Mouse (Mus musculus): ENCODE measurements at regions not wholly inside any gene's neighbourhood (a gene's known extent, or its start where the extent isn't known, plus 50 kb on each side); places are given as distances from the start of the nearest gene placed in this dataset.
"Not testable (repeated sequence)": the region's sequence is repeated elsewhere in the genome, so short reads cannot be mapped to it uniquely, and the experiment has no call there.

DNA sequence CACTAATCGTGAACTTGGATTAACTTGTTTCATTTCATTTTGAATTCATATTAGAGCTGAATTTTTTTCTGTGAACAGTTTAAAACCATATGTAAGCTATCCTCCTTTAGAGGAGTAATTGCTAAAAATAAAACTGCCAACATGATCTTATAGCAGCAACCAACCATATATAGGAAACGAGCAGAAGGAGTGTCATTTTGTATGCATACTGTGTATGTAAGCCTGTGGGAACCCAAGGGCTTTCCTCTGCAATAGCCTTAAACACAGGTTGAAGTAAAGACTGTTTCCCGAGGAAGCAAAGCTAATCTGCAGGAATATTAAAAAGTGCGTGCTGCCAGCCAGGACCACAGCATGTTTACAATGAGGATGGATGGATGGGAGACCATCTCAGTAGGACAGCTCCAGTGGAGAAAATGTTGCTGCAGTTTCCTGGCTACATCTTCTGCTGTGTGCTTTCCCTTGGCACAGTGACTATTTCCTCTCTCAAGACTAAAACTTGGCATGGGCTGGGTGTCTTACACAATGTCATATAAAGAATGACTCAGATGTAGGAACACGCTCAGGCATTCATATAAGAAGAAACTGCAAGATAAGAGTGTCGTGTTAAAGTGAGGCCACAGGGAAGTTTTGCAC lies 244.6 kb upstream of the Tram1l1 start:
- ChIA-PET POLR2A (no interaction called here), CTCF (no interaction called here)

GRCm38 (mm10) chr3:124092404-124093121 lies 228.1 kb upstream of the Tram1l1 start:
- ChIA-PET POLR2A (interaction anchor here in 1 of 4 experiments (0.5 kb wide), 1 partner anchor 177 kb away, joined by 3 read pairs; no protein-coding TSS in a partner anchor), CTCF (no interaction called here)

DNA sequence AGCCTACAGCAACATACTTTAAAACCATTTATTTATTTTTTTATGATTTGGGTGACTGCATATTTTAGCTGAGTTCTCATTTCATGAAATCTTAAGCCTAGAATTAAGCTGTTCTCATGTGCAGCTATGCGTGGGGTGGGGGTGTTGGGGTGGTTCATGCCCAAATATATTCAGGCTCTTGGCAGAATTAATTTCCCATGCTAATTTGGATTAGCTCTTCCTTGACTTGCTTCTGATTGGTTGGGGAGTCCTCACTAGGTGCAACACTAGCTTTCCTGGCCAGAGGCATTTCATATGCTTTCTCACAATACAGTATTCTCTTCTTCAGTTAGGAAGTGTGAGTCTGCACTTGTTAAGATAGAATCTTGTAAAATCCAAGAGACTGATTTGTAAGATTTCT lies 206.7 kb upstream of the Tram1l1 start:
- POLR2A ChIA-PET = no interaction called here
- CTCF ChIA-PET = interaction anchor here in 2 of 4 experiments (0.6 to 1.0 kb wide), 2 partner anchors 14 to 112 kb away, joined by 3 to 5 read pairs; no protein-coding TSS in a partner anchor

DNA sequence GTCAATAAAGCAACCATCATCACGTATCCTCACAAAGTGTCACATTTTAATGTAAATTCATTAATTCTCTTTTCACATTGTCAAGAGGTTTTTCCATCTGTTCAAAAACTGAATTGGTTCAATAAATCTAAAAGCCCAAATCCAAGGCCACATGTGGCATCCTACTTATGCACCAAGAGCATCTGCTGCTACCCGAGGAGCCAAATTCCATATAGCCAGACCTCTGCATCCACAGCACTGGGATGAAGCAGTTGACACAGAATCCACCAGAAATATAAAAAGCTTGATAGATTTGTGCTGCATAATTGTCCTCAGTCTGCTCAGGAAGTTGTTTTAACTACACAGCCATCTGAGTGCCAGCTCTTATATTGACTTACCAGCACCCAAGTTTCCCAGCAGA lies 164.4 kb upstream of the Tram1l1 start:
- CTCF ChIA-PET = no interaction called here

GRCm38 (mm10) chr3:124157858-124158655 lies 162.6 kb upstream of the Tram1l1 start:
- POLR2A ChIA-PET = no interaction called here
- CTCF ChIA-PET = no interaction called here

More for the DNA sequence above, 164.4 kb upstream of the Tram1l1 start:
- POLR2A ChIA-PET = no interaction called here

DNA sequence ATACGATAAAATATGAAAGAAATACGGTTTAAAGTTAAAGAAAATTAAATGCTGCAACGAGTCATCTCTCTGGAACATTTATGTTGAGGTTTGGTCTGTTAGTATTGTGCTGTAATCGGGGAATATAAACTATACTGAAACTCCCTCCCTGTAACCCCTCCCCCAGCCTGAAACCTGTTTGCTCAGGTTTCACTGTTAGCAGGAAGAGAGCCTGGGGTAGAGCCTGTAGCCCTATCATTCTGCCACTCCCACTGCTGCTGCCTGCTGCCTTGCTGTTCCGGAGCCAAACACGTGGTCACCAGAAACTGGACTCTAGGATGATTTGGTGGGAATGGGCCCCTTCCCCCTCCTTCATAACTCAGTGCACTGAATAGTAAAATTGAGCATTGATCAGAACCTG lies 127.3 kb upstream of the Tram1l1 start:
- POLR2A ChIA-PET, CTCF ChIA-PET: not testable (repeated sequence)

GRCm38 (mm10) chr3:124200226-124200940 lies 120.3 kb upstream of the Tram1l1 start:
- CTCF ChIA-PET, POLR2A ChIA-PET: not testable (repeated sequence)

- ChIA-PET CTCF (no interaction called here), POLR2A (no interaction called here)
Measured at GRCm38 (mm10) chr3:124217131-124217530, 103.5 kb upstream of the Tram1l1 start.

GRCm38 (mm10) chr3:124225982-124226381 lies 94.7 kb upstream of the Tram1l1 start:
- POLR2A ChIA-PET = no interaction called here
- CTCF ChIA-PET = interaction anchor here in 3 of 4 experiments (0.5 to 1.8 kb wide), 8 partner anchors 49 to 711 kb away, joined by 3 to 8 read pairs (median 4); partner anchors contain the start of gene Ndst3 (in 1 of the 3)

DNA sequence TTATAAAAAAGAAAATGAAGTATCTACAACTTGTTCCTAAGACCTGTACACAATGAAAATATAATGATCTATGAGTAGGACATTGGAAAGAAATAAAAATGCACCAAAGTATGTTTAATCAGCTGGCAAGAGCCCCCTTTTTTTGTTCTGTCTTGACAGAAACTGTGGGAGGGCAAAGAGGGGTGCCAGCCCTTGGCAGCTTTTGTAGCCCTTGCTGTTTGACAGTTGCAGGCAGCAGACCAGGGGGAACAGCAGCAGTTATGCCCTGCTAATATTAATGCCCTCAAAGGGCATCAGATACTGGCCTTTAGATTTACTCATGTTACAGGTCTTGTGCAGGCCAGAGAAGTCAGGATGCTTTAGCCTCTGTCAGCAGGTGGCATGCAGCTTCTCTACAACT lies 93.0 kb upstream of the Tram1l1 start:
- CTCF ChIA-PET = no interaction called here
- POLR2A ChIA-PET = no interaction called here

DNA sequence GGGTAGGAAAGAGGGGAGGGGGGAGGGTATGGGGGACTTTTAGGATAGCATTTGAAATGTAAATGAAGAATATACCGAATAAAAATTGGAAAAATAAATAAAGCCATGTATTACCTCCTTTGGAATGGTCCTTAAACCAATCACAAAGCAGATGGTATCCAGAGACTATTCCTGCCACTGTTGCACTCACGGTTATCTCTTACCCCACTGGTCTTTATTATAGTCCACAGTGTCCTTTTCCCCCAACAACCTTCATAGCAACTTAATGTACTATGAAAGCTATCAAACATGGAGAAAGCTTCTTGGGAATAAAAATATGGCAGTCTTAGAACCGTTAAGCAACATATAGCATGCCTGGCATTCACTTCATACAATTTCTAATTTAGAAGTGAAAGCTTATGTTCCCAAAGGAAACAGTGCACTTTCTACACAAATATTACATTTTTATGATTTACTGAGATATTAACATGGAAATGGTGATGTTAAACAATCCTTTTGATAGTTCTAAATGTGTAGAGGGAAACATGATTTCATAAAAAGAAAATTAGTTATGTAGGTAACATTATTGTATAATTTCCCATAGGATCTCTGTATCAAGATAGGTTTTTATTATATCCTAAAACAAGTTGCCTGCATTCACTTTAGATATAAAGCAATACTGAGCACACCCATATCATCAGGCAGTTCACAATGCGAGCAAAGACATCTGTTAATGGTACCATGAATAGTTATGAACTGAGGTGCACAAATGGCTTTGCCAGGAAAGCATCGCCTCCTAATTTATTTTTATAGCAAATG lies 79.5 kb upstream of the Tram1l1 start:
- CTCF ChIA-PET = no interaction called here
- POLR2A ChIA-PET = no interaction called here

- CTCF ChIA-PET = no interaction called here
- POLR2A ChIA-PET = no interaction called here
Measured at GRCm38 (mm10) chr3:124241734-124242006, 79.0 kb upstream of the Tram1l1 start.

GRCm38 (mm10) chr3:124262150-124262549 lies 58.5 kb upstream of the Tram1l1 start:
- ChIA-PET CTCF (no interaction called here), POLR2A (no interaction called here)

DNA sequence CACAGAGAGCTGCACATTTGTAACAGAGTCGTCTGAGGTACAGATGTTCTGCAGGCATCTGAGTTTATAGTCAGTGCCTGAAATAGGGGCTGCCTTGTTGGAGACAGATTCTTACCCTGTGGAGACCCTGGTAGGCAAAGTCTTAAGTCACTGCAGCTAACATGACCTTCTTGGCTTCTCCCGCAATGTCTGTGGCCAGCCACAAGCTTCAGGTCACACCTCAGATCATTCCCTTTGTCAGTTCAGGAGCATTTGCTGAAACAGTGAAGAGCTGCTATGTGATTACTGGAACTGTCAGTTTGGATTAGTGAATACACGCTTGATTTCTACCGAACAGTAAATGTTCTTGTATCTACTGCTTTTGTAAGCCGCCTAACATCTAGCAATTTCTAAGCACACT lies 53.8 kb upstream of the Tram1l1 start:
- POLR2A ChIA-PET = interaction anchor here in 2 of 4 experiments (0.5 to 1.6 kb wide), 3 partner anchors 266 to 759 kb away, joined by 3 to 7 read pairs (median 3); no protein-coding TSS in a partner anchor
- CTCF ChIA-PET = no interaction called here

- ChIA-PET POLR2A (no interaction called here), CTCF (no interaction called here)
Measured at GRCm38 (mm10) chr3:124270506-124270905, 50.1 kb upstream of the Tram1l1 start.

All from embryonic stem cell, embryonic (primary cell).